Mouse (Mus musculus) CD4-positive, CD25-positive, alpha-beta regulatory T cell, adult 4 months (primary cell): Measurements from ENCODE around the gene Eif3d. TPM values are rescaled to one million over a fixed set of nuclear protein-coding genes. Genes with fewer than 3 reads are reported as not detected.
A peak's percentile ranks its signal among the peaks of the same experiment; 100 is the strongest.
"Not testable (repeated sequence)": the region's sequence is repeated elsewhere in the genome, so short reads cannot be mapped to it uniquely, and the experiment has no call there.

Experiments used
- ATAC-seq: one replicate; pipeline ENCODE4 v1.8.0; 2017
- polyA plus RNA-seq, 2 experiments: library from polyadenylated mRNA; unstranded; fragments of 100-300 nt; shearing (Covaris generic); gene quantifications; one replicate each; pipeline ENCODE4 v1.2.1; 2017

Gene Eif3d
- polyA plus RNA-seq: 100 to 1,000 TPM; 161 to 213 TPM

- ATAC-seq: peak; percentile 85
Observed at GRCm38 (mm10) chr15:77970470-77971292, at the start of gene Eif3d. Gene Eif3d (minus strand): TSS chr15:77970813.

- ATAC-seq: no peak
Observed at GRCm38 (mm10) chr15:78014046-78014445, 43.4 kb upstream of the Eif3d start.

- not testable (repeated sequence) for ATAC-seq
Observed at GRCm38 (mm10) chr15:78008206-78008605, 37.6 kb upstream of the Eif3d start.

GRCm38 (mm10) chr15:78003929-78004328 lies 33.3 kb upstream of the Eif3d start:
- ATAC-seq: no peak

- ATAC-seq: no peak
Observed at GRCm38 (mm10) chr15:78001400-78001799, 30.8 kb upstream of the Eif3d start.

GRCm38 (mm10) chr15:77988541-77988940 lies 17.9 kb upstream of the Eif3d start:
- no peak for ATAC-seq

- ATAC-seq: no peak
Observed at GRCm38 (mm10) chr15:77983391-77983790, 12.8 kb upstream of the Eif3d start.

- ATAC-seq: no peak
Observed at GRCm38 (mm10) chr15:77982195-77982939, 11.8 kb upstream of the Eif3d start.

GRCm38 (mm10) chr15:77981181-77981680 lies 10.6 kb upstream of the Eif3d start:
- ATAC-seq: no peak

- ATAC-seq: no peak
Observed at GRCm38 (mm10) chr15:77979427-77979865, 8.8 kb upstream of the Eif3d start.

- no peak for ATAC-seq
Observed at GRCm38 (mm10) chr15:77977663-77978062, 7.0 kb upstream of the Eif3d start.

- no peak for ATAC-seq
Observed at GRCm38 (mm10) chr15:77974165-77974841, 3.7 kb upstream of the Eif3d start.

- peak; percentile 12 for ATAC-seq
Observed at GRCm38 (mm10) chr15:77969940-77970469, 608 bp downstream of the Eif3d start.

GRCm38 (mm10) chr15:77965117-77965528 lies 5.5 kb downstream of the Eif3d start:
- ATAC-seq: no peak

GRCm38 (mm10) chr15:77962447-77962846 lies 8.2 kb downstream of the Eif3d start:
- no peak for ATAC-seq

- no peak for ATAC-seq
Observed at GRCm38 (mm10) chr15:77960693-77961092, 9.9 kb downstream of the Eif3d start.

GRCm38 (mm10) chr15:77958071-77958470 lies 12.5 kb downstream of the Eif3d start:
- no peak for ATAC-seq

GRCm38 (mm10) chr15:77957625-77958024 lies 13.0 kb downstream of the Eif3d start:
- ATAC-seq: no peak

- ATAC-seq: peak; percentile 98
Observed at GRCm38 (mm10) chr15:77956404-77956901, 14.2 kb downstream of the Eif3d start, which contains the start of gene Foxred2. Gene Foxred2 (minus strand): TSS chr15:77956722.

GRCm38 (mm10) chr15:77955440-77956403 lies 14.9 kb downstream of the Eif3d start:
- ATAC-seq: no peak

GRCm38 (mm10) chr15:77954362-77954761 lies 16.3 kb downstream of the Eif3d start:
- ATAC-seq: no peak
